Mouse (Mus musculus) bone marrow, adult 2 months (tissue): ENCODE data around the gene Prpf4. TPM values are rescaled to one million over a fixed set of nuclear protein-coding genes. Genes with fewer than 3 reads are reported as not detected.

Experiments
- H3K27ac ChIP-seq: fragments of 200-500 bp; 2 replicates; pipeline ENCODE4 v1.5.1; 2012; ENCODE audit warnings: low read depth, mild to moderate bottlenecking, control low read depth, inconsistent platforms, low read length; ENCODE audit not compliant: control insufficient read depth, poor library complexity, insufficient read depth
- H3K4me1 ChIP-seq: fragments of 200-500 bp; 2 replicates; pipeline ENCODE4 v1.6.1; 2011; ENCODE audit warnings: low read length; ENCODE audit not compliant: control insufficient read depth, insufficient read depth
- H3K4me3 ChIP-seq: fragments of 200-500 bp; replicated peaks from 2 replicates; pipeline ENCODE3; 2011; ENCODE audit warnings: mild to moderate bottlenecking, low read depth, low read length, control low read depth; ENCODE audit not compliant: control insufficient read depth
- CTCF ChIP-seq: fragments of 200-500 bp; IDR thresholded peaks from 2 replicates; pipeline ENCODE4 v1.5.1; 2011; ENCODE audit warnings: low read length, control low read depth; ENCODE audit not compliant: control insufficient read depth, insufficient read depth
- POLR2A ChIP-seq: fragments of 200-500 bp; IDR thresholded peaks from 2 replicates; pipeline ENCODE4 v1.6.1; 2011; ENCODE audit warnings: low read depth, mild to moderate bottlenecking, control low read depth, low read length, borderline replicate concordance; ENCODE audit not compliant: control insufficient read depth
- WGBS: fragments of 180-500 bp; shearing (Covaris S2); methylation state at CpG from one replicate; pipeline ENCODE4 v1.1.7; 2018; 5-methylcytosine and 5-hydroxymethylcytosine counted together
- polyA plus RNA-seq: library from polyadenylated mRNA; stranded (reverse); fragments of >200 nt; gene quantifications from 2 replicates; pipeline ENCODE4 v1.2.4, GENCODE M21; 2011; ENCODE audit warnings: low replicate concordance; ENCODE audit not compliant: missing spikeins, insufficient read depth, insufficient read length

Prpf4 gene
- polyA plus RNA-seq, 1 experiment: 13.7 TPM

- Histone ChIP-seq H3K4me3 (no peak overlapping the region), H3K4me1 (peaks cover 6% of the 10 kb centered on the region), H3K27ac (no peak overlapping the region)
- 81% methylated on average over 6 of the region's 6 CpGs for WGBS
- TF ChIP-seq POLR2A: no peak
- TF ChIP-seq CTCF: no peak
These were observed 15.1 kb upstream of the Prpf4 start for GRCm38 (mm10) chr4:62393459-62393858.

- H3K27ac ChIP-seq: no peak overlapping the region
- H3K4me3 ChIP-seq: no peak overlapping the region
- H3K4me1 ChIP-seq: peaks cover 6% of the 10 kb centered on the region
- WGBS: 45% methylated on average over 1 of the region's 1 CpGs
- no peak for TF ChIP-seq CTCF
- TF ChIP-seq POLR2A: no peak
These were observed 12.8 kb upstream of the Prpf4 start for GRCm38 (mm10) chr4:62395806-62396205.

- TF ChIP-seq POLR2A (no peak), CTCF (no peak)
- Histone ChIP-seq H3K27ac (no peak overlapping the region), H3K4me3 (no peak overlapping the region), H3K4me1 (peaks cover 2% of the 10 kb centered on the region; the same call in 1 of the 2 replicates)
- 49% methylated on average over 4 of the region's 4 CpGs for WGBS
These were observed 10.8 kb upstream of the Prpf4 start for GRCm38 (mm10) chr4:62397616-62398365.

GRCm38 (mm10) chr4:62398956-62399355, 9.6 kb upstream of the Prpf4 start:
- TF ChIP-seq POLR2A (no peak), CTCF (no peak)
- WGBS: 87% methylated on average over 3 of the region's 3 CpGs
- H3K4me1 ChIP-seq: peaks cover 2% of the 10 kb centered on the region; the same call in 1 of the 2 replicates
- H3K4me3 ChIP-seq: no peak overlapping the region
- no peak overlapping the region for H3K27ac ChIP-seq

- Histone ChIP-seq H3K4me3 (no peak overlapping the region), H3K4me1 (no peaks in the 10 kb centered on the region), H3K27ac (no peak overlapping the region)
- 75% methylated on average over 4 of the region's 4 CpGs for WGBS
- TF ChIP-seq CTCF: no peak
- TF ChIP-seq POLR2A: no peak
These were observed 2.5 kb upstream of the Prpf4 start for GRCm38 (mm10) chr4:62406133-62406532.

- Histone ChIP-seq H3K4me3 (peak overlapping the region; percentile 90), H3K4me1 (no peaks in the 10 kb centered on the region), H3K27ac (peak overlapping the region; percentile 52)
- WGBS: under 1% methylated on average over 35 of the region's 35 CpGs
- TF ChIP-seq CTCF (peak; percentile 53), POLR2A (no peak; the same call in 1 of the 2 replicates)
These were observed 641 bp upstream of the Prpf4 start for GRCm38 (mm10) chr4:62407730-62408582.

GRCm38 (mm10) chr4:62409615-62410014, 1.0 kb downstream of the Prpf4 start:
- Histone ChIP-seq H3K4me3 (peak overlapping the region; percentile 90), H3K4me1 (no peaks in the 10 kb centered on the region), H3K27ac (no peak overlapping the region)
- no peak for TF ChIP-seq CTCF
- no peak for TF ChIP-seq POLR2A
- WGBS: 32% methylated on average over 6 of the region's 6 CpGs

- H3K4me1 ChIP-seq: no peaks in the 10 kb centered on the region
- no peak for TF ChIP-seq CTCF
- TF ChIP-seq POLR2A: no peak
- no peak overlapping the region for H3K4me3 ChIP-seq
- no peak overlapping the region for H3K27ac ChIP-seq
- 78% methylated on average over 2 of the region's 2 CpGs for WGBS
These were observed 1.7 kb downstream of the Prpf4 start for GRCm38 (mm10) chr4:62410325-62410724.
